Mouse (Mus musculus) MEL (cell line): ENCODE data around the gene Elovl7. TPM values are rescaled to one million over a fixed set of nuclear protein-coding genes. Genes with fewer than 3 reads are reported as not detected.

ENCODE experiments used
- DNase-seq: peaks from one replicate; pipeline ENCODE4 v3.0.0; 2011; ENCODE audit warnings: low read depth, low spot score
- H3K27ac ChIP-seq: 2 replicates; pipeline ENCODE4 v1.5.1; 2012; ENCODE audit warnings: low read depth, mild to moderate bottlenecking, control low read depth, low read length, moderate library complexity; ENCODE audit not compliant: control insufficient read depth
- H3K27me3 ChIP-seq, 2 experiments: fragments of 150-350 bp in 1 of 2; sonication (generic) in 1 of 2; 2 replicates each; pipeline ENCODE4 v1.6.1; 2012; ENCODE audit warnings: low read length in 2 of 2, mild to moderate bottlenecking in 2 of 2, improper control_type of control experiment in 1 of 2, moderate library complexity in 1 of 2; ENCODE audit not compliant: insufficient read depth in 2 of 2, control insufficient read depth in 1 of 2
- H3K36me3 ChIP-seq, 2 experiments: 2 replicates each; pipeline ENCODE4 v1.6.1; 2012 to 2014; ENCODE audit warnings: low read length in 2 of 2, improper control_type of control experiment in 1 of 2, inconsistent platforms in 1 of 2, mild to moderate bottlenecking in 1 of 2; ENCODE audit not compliant: insufficient read depth in 2 of 2, control insufficient read depth in 1 of 2
- H3K4me1 ChIP-seq, 2 experiments: fragments of 150-350 bp in 1 of 2; sonication (generic) in 1 of 2; 2 replicates each; pipeline ENCODE4 v1.6.1; 2012; ENCODE audit warnings: low read length in 2 of 2, improper control_type of control experiment in 1 of 2, mild to moderate bottlenecking in 1 of 2; ENCODE audit not compliant: insufficient read depth in 2 of 2, control insufficient read depth in 1 of 2
- H3K4me3 ChIP-seq, 2 experiments: fragments of 150-350 bp in 1 of 2; sonication (generic) in 1 of 2; 2 replicates each; pipeline ENCODE4 v1.5.1; 2012; ENCODE audit warnings: low read depth in 2 of 2, low read length in 2 of 2, mild to moderate bottlenecking in 2 of 2, moderate library complexity in 2 of 2, control low read depth in 1 of 2, improper control_type of control experiment in 1 of 2; ENCODE audit not compliant: control insufficient read depth in 1 of 2, insufficient read depth in 1 of 2
- H3K79me2 ChIP-seq: 2 replicates; pipeline ENCODE4 v1.6.1; 2012; ENCODE audit warnings: mild to moderate bottlenecking, low read length, moderate library complexity; ENCODE audit not compliant: control insufficient read depth, poor library complexity, insufficient read depth
- H3K9ac ChIP-seq: 2 replicates; pipeline ENCODE4 v1.6.1; 2012; ENCODE audit warnings: low read depth, mild to moderate bottlenecking, control low read depth, low read length, moderate library complexity; ENCODE audit not compliant: control insufficient read depth, poor library complexity, severe bottlenecking
- H3K9me3 ChIP-seq: fragments of 150-350 bp; sonication (generic); replicated peaks from 2 replicates; pipeline ENCODE4 v1.6.1; 2012; ENCODE audit warnings: mild to moderate bottlenecking, low read length, improper control_type of control experiment, moderate library complexity; ENCODE audit not compliant: insufficient read depth
- BHLHE40 ChIP-seq: IDR thresholded peaks from 2 replicates; pipeline ENCODE4 v1.6.1; 2012; ENCODE audit warnings: low read depth, mild to moderate bottlenecking, inconsistent platforms, low read length, improper control_type of control experiment, borderline replicate concordance
- CHD1 ChIP-seq: IDR thresholded peaks from 2 replicates; pipeline ENCODE4 v1.6.1; 2012; ENCODE audit warnings: low read depth, mild to moderate bottlenecking, inconsistent platforms, low read length, improper control_type of control experiment
- ELF1 ChIP-seq: IDR thresholded peaks from 2 replicates; pipeline ENCODE4 v1.6.1; 2014; ENCODE audit warnings: low read depth, mild to moderate bottlenecking, inconsistent platforms, low read length, improper control_type of control experiment, moderate library complexity
- ETS1 ChIP-seq: IDR thresholded peaks from 2 replicates; pipeline ENCODE4 v1.6.1; 2012; ENCODE audit warnings: low read depth, mild to moderate bottlenecking, inconsistent platforms, low read length, improper control_type of control experiment, moderate library complexity
- JUND ChIP-seq: IDR thresholded peaks from 2 replicates; pipeline ENCODE4 v1.6.1; 2011; ENCODE audit warnings: low read depth, mild to moderate bottlenecking, improper control_type of control experiment, low read length
- MAFK ChIP-seq: IDR thresholded peaks from 2 replicates; pipeline ENCODE4 v1.6.1; 2011; ENCODE audit warnings: low read depth, mild to moderate bottlenecking, low read length, improper control_type of control experiment, borderline replicate concordance
- MAX ChIP-seq: IDR thresholded peaks from 2 replicates; pipeline ENCODE4 v1.6.1; 2011; ENCODE audit warnings: low read length, improper control_type of control experiment
- MAZ ChIP-seq: IDR thresholded peaks from 2 replicates; pipeline ENCODE4 v1.6.1; 2012; ENCODE audit warnings: low read depth, mild to moderate bottlenecking, inconsistent platforms, low read length, improper control_type of control experiment
- MEF2A ChIP-seq: IDR thresholded peaks from 2 replicates; pipeline ENCODE4 v1.6.1; 2014; ENCODE audit warnings: low read depth, mild to moderate bottlenecking, inconsistent platforms, low read length, improper control_type of control experiment; ENCODE audit not compliant: poor library complexity, insufficient replicate concordance, severe bottlenecking; ENCODE audit errors: extremely low read depth
- MXI1 ChIP-seq: IDR thresholded peaks from 2 replicates; pipeline ENCODE4 v1.6.1; 2011; ENCODE audit warnings: mild to moderate bottlenecking, low read depth, low read length, improper control_type of control experiment
- MYB ChIP-seq: IDR thresholded peaks from 2 replicates; pipeline ENCODE4 v1.6.1; 2011; ENCODE audit warnings: mild to moderate bottlenecking, low read depth, low read length, improper control_type of control experiment
- NELFE ChIP-seq: IDR thresholded peaks from 2 replicates; pipeline ENCODE4 v1.6.1; 2011; ENCODE audit warnings: low read depth, low read length, improper control_type of control experiment
- POLR2A ChIP-seq, 2 experiments: IDR thresholded peaks; 2 replicates each; pipeline ENCODE4 v1.6.1; 2011 to 2012; ENCODE audit warnings: low read length in 2 of 2, mild to moderate bottlenecking in 2 of 2, control low read depth in 1 of 2, improper control_type of control experiment in 1 of 2, low read depth in 1 of 2, moderate library complexity in 1 of 2; ENCODE audit not compliant: control insufficient read depth in 1 of 2, insufficient read depth in 1 of 2, poor library complexity in 1 of 2
- RAD21 ChIP-seq: IDR thresholded peaks from 2 replicates; pipeline ENCODE4 v1.6.1; 2011; ENCODE audit warnings: mild to moderate bottlenecking, low read depth, low read length, improper control_type of control experiment
- SIN3A ChIP-seq: IDR thresholded peaks from 2 replicates; pipeline ENCODE4 v1.6.1; 2012; ENCODE audit warnings: low read length, improper control_type of control experiment, inconsistent platforms
- SMC3 ChIP-seq: IDR thresholded peaks from 2 replicates; pipeline ENCODE4 v1.6.1; 2011; ENCODE audit warnings: low read depth, low read length, improper control_type of control experiment
- TAL1 ChIP-seq: IDR thresholded peaks from 2 replicates; pipeline ENCODE4 v1.6.1; 2012; ENCODE audit warnings: mild to moderate bottlenecking, inconsistent platforms, low read length, moderate library complexity, mixed read lengths
- TBP ChIP-seq: IDR thresholded peaks from 2 replicates; pipeline ENCODE4 v1.8.0; 2011; ENCODE audit warnings: low read depth, low read length, improper control_type of control experiment
- TCF12 ChIP-seq: IDR thresholded peaks from 2 replicates; pipeline ENCODE4 v1.6.1; 2014; ENCODE audit warnings: low read depth, mild to moderate bottlenecking, inconsistent platforms, low read length, improper control_type of control experiment, moderate library complexity
- UBTF ChIP-seq: IDR thresholded peaks from 2 replicates; pipeline ENCODE4 v1.6.1; 2012; ENCODE audit warnings: low read depth, mild to moderate bottlenecking, inconsistent platforms, low read length, improper control_type of control experiment, moderate library complexity, borderline replicate concordance; ENCODE audit not compliant: insufficient read depth
- USF2 ChIP-seq, 2 experiments: IDR thresholded peaks; 2 replicates each; pipeline ENCODE4 v1.6.1; 2011 to 2012; ENCODE audit warnings: improper control_type of control experiment in 2 of 2, low read length in 2 of 2, borderline replicate concordance in 1 of 2, inconsistent platforms in 1 of 2, low read depth in 1 of 2, mild to moderate bottlenecking in 1 of 2; ENCODE audit not compliant: insufficient read depth in 1 of 2
- ZC3H11A ChIP-seq: IDR thresholded peaks from 2 replicates; pipeline ENCODE4 v1.6.1; 2012; ENCODE audit warnings: low read depth, mild to moderate bottlenecking, inconsistent platforms, low read length, improper control_type of control experiment
- ZKSCAN1 ChIP-seq: IDR thresholded peaks from 2 replicates; pipeline ENCODE4 v1.6.1; 2012; ENCODE audit warnings: low read depth, mild to moderate bottlenecking, inconsistent platforms, low read length, improper control_type of control experiment, moderate library complexity
- polyA plus RNA-seq, 2 experiments: library from polyadenylated mRNA; stranded (reverse) in 1 of 2; unstranded in 1 of 2; fragments of >175 nt in 1 of 2; fragments of >200 nt in 1 of 2; gene quantifications; 2 replicates each; pipeline versions ENCODE4 v1.2.1 to v1.2.4; 2012; ENCODE audit warnings: low replicate concordance in 2 of 2, low read depth in 1 of 2; ENCODE audit not compliant: insufficient read length in 2 of 2, insufficient read depth in 1 of 2, missing spikeins in 1 of 2
- total RNA-seq: library from RNA; depleted of rRNA; stranded (reverse); fragments of 300-350 nt; gene quantifications from 2 replicates; pipeline ENCODE4 v1.2.3, GENCODE M21; 2012

Elovl7 gene
- total and polyA plus RNA-seq, 3 experiments, result not detected

- no peaks in the 10 kb centered on the region for H3K4me1 ChIP-seq
- H3K79me2 ChIP-seq, result peaks cover 3% of the 10 kb centered on the region; the same call in 1 of the 2 replicates
- H3K27ac ChIP-seq, result no peak overlapping the region
- H3K9me3 ChIP-seq, result no peaks in the 10 kb centered on the region
- H3K9ac ChIP-seq, result no peak overlapping the region
- DNase-seq, result no peak
- H3K27me3 ChIP-seq, result no peaks in the 10 kb centered on the region
- no peak overlapping the region for H3K4me3 ChIP-seq
- TF ChIP-seq MXI1, result no peak
- no peak for TF ChIP-seq JUND
- no peak for TF ChIP-seq NELFE
- no peak for TF ChIP-seq MAFK
- no peak for TF ChIP-seq ZKSCAN1
- no peak for TF ChIP-seq ZC3H11A
- TF ChIP-seq TCF12, result no peak
- TF ChIP-seq POLR2A (IDR thresholded peaks at IDR 0.05; ENCODE audit: control insufficient read depth in 1 of 2, insufficient read depth in 1 of 2, low read depth in 1 of 2, low read length in 2 of 2, poor library complexity in 1 of 2), result no peak
- TF ChIP-seq SMC3, result no peak
- no peak for TF ChIP-seq MAZ
- no peak for TF ChIP-seq MEF2A
- peaks cover 0 to 3% of the 10 kb centered on the region in 2 experiments; a peak in 2 of 4 replicates for H3K36me3 ChIP-seq
These were observed 112.8 kb downstream of the Elovl7 start for GRCm38 (mm10) chr13:108327047-108327446.

GRCm38 (mm10) chr13:108328406-108329180 is 114.4 kb downstream of the Elovl7 start:
- DNase-seq, result no peak
- no peak for TF ChIP-seq POLR2A (IDR thresholded peaks at IDR 0.05; ENCODE audit: control insufficient read depth in 1 of 2, insufficient read depth in 1 of 2, low read depth in 1 of 2, low read length in 2 of 2, poor library complexity in 1 of 2)
- no peak for TF ChIP-seq MXI1
- no peak for TF ChIP-seq MAX
- Histone ChIP-seq H3K36me3 (peaks cover 0 to 4% of the 10 kb centered on the region in 2 experiments; a peak in 2 of 4 replicates), H3K27ac (no peak overlapping the region), H3K9me3 (no peaks in the 10 kb centered on the region), H3K79me2 (peaks cover 3% of the 10 kb centered on the region; the same call in 1 of the 2 replicates), H3K9ac (no peak overlapping the region), H3K4me1 (no peaks in the 10 kb centered on the region; a peak in 1 of 4 replicates), H3K27me3 (no peaks in the 10 kb centered on the region), H3K4me3 (no peak overlapping the region)

GRCm38 (mm10) chr13:108329693-108330092 is 115.5 kb downstream of the Elovl7 start:
- Histone ChIP-seq H3K27me3 (no peaks in the 10 kb centered on the region), H3K27ac (no peak overlapping the region), H3K9me3 (no peaks in the 10 kb centered on the region), H3K4me1 (peaks cover 2 to 3% of the 10 kb centered on the region in 2 experiments; a peak in 2 of 4 replicates), H3K79me2 (peaks cover 3% of the 10 kb centered on the region; the same call in 1 of the 2 replicates), H3K9ac (no peak overlapping the region), H3K4me3 (no peak overlapping the region), H3K36me3 (peaks cover 3 to 4% of the 10 kb centered on the region in 2 experiments)
- DNase-seq, result peak; percentile 70
- no peak for TF ChIP-seq TBP
- TF ChIP-seq TCF12, result no peak
- TF ChIP-seq ZKSCAN1, result no peak
- TF ChIP-seq MAZ, result no peak
- no peak; the same call in 1 of the 2 replicates for TF ChIP-seq SIN3A
- TF ChIP-seq CHD1, result no peak
- TF ChIP-seq TAL1, result no peak
- TF ChIP-seq ZC3H11A, result peak; percentile 64
- no peak for TF ChIP-seq NELFE
- no peak for TF ChIP-seq UBTF
- no peak for TF ChIP-seq ELF1
- TF ChIP-seq BHLHE40, result no peak
- TF ChIP-seq USF2 (IDR thresholded peaks at IDR 0.05; ENCODE audit: borderline replicate concordance in 1 of 2, insufficient read depth in 1 of 2, low read depth in 1 of 2, low read length in 2 of 2), result no peak
- TF ChIP-seq ETS1, result no peak
- TF ChIP-seq MYB, result no peak
- TF ChIP-seq MAFK, result no peak
- peak; percentile 89 for TF ChIP-seq RAD21
